Mouse (Mus musculus) T-cell, adult 2 months (primary cell): ENCODE results near the gene BC049352.
A peak's percentile ranks its signal among the peaks of the same experiment; 100 is the strongest.

ENCODE experiments used
- DNase-seq: peaks from one replicate; pipeline ENCODE4 v3.0.0; 2022; ENCODE audit warnings: low spot score

The BC049352 gene

DNA sequence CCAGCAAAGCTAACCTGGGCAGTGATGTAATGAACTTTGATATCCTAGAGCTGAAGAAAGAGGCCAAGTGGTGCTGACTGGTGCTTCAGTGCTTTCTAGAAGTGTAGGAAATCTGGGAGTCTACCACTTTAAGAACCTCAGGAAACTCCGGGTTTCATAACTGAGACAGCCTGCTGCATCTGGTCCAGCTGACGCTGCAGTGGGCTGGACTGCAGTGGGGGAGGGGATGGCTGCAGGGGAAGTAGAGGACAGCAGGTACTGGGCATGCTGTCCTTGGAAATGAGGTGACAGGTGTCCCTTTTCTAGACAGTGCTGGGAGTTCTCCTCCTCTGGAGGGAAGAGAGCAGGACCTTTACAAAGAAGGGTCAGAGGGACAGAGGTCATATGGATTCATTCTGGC is at the start of gene BC049352:
BC049352 (plus strand) TSS at position 238 of the 400 bp plus-strand sequence.
- no peak for DNase-seq

DNA sequence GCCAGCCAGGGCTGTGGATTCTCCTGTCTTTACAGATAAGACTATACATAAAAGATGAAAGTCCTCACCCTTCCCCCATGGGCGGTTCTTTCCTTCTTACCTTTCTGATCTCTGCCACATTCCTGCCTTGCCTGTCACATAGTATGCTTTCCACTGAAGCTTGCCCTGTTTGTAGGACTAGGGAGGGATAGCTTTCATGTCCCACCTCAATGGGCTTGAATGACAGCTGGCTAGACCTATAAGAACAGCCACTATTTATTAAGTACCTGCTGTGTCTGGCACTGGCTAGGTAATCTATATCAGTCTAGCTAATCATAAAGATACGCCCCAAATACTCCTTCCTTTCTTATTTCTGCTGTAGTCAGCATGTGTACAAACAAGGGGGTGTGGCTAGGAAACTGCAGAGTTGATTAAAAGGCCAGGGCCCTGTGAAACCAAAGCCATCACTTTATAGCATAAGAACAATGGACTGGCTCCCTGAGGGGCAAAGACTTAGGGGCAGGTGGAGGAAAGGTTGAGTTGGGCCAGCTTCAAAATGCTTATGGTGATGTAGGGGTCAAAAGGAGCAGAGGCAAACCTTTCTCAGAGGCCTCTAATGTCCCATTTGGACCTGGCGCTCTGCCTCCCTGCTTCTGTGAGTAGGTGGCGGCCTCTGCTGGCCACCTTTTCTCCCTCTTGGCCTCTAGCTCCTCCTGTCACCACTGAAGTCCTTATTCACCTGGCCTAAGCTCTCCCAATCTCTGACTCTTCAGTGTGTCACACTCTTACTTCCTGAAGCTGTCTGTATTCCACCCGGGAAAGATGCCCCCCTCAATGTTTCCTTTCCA is 48.1 kb upstream of the BC049352 start:
- peak; percentile 70 for DNase-seq

DNA sequence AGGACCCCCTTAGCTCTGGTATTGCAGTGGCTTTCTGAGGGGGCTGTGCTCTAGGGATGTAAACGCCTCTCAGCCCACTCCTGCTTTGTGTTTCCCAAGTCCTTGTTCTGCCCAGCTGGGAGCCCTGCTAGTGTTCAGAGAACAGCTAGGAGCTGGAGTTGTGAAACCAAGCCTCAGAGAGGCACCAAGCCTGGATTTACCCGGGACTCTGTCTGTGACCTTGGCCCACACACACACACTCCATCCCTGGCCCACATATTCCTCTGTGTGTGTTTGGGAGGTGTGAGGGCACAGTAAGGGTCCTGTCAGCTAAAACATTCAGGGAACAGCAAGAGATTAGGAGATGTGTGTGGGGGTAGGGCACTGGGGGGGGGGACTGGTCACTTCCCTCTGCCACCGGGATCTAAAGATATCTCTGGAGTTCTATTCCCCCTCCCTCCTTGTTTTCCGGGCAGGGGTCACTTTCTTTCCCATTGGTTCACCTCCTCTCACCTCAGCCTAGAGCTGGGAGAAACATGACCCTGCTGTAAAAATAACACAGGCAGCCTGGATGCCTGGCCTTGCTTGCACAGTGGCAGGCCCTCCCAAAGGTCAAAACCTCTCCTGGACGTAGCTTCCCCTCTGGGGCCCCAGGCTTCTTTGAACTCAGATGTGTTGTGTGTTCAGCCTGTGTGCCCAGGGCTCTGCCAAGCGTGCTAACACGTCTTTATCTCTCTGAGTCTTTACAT is 45.2 kb upstream of the BC049352 start:
- DNase-seq = no peak

DNA sequence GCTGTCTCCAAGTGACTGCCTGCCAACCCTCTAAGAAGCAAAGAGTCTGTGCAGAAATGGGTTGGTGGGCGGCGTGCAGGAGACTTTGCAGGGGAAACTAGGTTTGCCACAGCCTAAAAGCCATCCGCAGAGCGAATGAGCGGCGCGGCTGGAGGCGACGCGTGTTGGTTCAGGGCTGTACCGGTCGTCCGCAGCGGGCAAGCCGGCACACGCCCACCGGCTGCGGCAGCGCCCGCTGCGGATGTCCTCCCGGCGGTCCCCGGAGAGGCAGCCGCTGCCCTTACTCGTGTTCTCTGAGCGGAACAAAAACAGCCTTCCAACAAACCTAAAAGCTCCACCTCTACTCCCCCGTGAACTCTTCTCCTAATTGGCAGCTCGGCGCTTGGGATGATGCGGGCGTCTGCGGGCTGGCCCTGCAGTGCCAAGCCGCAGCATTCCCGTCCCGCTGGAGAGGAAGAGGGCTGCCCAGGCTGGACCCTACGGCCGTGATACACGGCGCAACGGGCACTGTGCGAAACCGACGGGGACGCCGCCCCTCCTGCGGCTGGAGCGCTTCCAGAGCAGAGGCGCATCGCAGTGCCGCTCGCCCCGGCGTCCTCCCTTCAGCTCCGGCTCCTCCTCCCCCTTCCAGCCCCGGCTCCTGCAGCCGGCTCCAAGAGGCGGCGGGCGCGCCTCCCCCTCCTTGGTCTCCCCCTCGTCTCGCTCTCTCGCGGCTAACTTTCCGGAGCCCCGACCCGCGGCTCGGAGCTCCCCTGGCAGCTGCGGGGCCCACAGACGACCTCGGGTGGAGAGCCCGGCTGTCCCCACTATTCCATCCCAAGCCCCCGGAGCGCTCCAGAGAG is 43.4 kb upstream of the BC049352 start, which contains the start of gene Scn4b:
Scn4b (plus strand) TSS at position 205 of the 842 bp plus-strand sequence.
- peak; percentile 51 for DNase-seq

DNA sequence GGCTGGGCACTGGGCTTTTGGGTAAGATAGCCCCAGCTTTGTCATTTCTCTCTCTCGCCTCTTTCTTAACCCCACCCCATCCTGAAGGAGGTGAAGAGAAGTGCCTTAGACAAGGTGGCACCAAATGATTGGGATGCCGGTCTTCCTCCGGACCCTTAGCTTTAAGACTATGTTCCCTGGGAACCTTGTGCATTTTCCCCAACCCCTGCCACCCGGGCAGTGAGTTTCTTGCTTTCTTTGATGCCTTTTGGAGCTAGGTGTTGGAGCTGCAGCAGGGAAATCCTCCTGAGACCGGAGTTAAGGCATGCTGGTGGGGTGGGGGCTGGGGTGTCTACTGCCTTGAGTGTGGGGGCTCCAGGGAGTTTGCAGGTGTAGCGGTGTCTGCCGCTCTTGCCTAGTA is 42.7 kb upstream of the BC049352 start:
- DNase-seq = no peak

DNA sequence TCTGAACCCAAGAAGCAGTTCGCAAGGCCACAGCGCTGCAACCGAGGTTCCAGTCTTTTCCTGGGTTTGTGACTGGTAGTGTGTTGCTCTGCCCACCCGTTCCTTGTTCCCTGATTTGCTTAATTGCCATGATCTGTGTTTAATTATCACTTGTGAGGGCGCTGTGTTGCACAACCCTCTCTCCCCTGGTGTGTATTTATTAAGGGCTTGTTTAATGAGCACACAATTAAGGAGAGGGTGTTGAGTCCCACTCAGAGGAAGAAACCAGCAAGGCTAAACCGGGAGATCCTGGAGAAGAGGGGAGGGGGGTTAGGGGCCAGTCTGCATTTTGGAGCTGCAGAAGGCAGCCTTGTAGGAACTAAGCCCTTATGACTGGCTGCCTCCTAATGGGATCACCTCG is 40.9 kb upstream of the BC049352 start:
- DNase-seq = no peak

DNA sequence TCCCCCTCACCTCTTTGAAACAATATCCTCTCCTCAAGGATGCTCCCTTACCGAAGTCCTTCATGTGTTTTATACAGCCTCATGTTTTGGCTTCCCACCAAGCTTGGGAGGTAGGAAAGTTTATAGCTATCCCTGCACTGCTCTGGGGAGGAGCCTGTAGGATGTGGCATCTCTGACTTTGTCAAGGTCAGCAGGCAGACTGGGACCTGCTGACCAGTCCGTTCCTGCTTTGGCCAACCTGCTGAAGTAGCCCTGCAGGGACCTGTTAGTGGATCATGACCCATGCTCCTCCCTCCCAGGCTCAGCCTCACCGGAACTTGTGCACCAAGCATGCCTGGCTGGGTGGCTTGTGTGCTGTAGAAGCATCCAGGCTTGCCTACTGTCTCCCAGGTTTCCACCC is 39.1 kb upstream of the BC049352 start:
- no peak for DNase-seq

DNA sequence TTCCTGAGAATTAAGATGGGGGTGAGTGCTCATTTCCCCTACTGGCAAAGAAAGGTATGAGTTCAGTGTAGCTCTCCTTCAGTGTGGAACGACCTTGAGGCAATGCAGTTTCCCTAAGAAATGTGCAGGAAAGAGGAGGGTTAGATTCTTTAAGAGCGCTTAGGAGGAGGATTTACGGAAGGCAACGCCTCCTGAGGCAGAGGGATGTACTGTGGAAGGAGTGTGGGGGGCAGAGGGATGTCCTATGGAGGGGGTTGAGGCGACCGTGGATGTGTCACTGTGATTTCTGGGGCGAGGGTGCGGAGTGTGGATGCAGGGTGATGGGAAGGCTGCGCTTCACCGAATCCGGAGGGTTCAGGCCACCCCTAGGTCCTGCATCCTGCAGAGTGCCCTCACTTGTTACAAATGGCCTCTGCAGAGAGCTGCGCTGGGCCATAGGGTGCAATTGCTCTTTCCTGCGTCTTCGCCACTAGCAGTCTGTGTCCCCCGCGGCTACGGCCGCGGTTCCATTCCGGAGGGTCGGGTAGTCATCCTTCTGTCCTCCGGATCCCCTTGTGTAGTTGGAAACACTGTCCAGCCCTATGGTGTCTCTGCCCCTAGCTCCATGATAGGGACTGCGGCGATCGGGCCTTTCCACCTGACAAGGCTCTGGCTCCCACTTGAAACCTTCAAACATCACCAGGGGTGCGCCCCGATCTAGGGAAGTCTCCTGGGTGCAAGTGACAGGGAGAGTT is 36.1 kb upstream of the BC049352 start:
- DNase-seq = no peak

DNA sequence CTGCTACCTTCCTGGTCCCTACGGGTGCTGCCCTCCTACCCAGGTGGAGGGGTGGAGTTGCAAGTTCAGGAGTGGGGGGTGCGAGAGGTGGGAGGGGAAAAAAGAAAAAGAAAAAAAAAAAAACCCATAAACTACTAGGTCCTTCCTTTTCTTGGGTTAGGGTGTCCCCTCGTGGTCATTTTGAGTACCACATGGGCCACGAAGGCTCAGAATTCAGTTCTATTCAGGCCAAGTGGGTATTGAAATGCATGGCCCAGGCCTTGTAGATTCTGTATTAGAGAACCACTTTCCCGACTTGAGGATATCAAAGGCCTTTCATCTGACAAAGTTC is 35.6 kb upstream of the BC049352 start:
- DNase-seq = peak; percentile 70

DNA sequence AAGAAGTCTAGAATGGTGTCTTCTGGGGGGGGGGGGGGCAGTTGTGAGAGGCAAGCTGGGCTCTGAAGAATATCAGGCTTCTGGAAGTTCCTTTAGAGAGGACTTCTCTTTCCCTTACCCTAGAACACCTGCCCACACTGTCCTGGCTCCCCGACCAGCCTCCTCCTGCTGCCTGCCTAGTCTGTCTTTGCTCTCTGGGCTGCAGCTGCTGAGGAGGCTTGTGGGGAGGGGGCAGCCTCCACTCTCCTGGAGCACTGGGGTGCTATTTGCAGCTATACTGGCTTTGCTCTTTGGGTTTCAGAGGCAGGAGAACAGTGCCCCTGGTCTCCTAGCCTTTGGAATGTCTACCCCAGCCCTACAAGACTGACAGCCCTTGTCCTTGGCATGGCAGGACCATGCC is 30.9 kb upstream of the BC049352 start:
- DNase-seq = no peak

DNA sequence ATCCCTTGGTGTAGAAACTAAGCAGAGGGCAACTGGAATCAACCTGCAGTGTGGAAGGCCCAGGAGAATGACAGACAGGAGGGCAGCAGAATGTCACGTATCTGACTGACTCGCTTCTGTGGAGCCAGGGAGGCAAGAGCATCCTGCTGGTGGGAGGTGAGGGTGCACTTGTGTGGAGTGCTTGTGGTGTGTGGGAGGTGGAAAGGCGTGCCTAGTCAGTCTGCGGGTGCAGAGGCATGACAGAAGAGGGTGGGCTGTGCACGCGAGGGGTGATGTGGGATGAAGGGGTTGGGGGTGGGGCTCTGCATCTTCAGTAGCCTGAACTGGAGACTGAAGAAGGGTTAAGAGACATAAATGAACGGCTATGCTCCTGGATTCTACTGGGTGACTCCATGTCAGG is 28.4 kb upstream of the BC049352 start:
- peak; percentile 35 for DNase-seq

DNA sequence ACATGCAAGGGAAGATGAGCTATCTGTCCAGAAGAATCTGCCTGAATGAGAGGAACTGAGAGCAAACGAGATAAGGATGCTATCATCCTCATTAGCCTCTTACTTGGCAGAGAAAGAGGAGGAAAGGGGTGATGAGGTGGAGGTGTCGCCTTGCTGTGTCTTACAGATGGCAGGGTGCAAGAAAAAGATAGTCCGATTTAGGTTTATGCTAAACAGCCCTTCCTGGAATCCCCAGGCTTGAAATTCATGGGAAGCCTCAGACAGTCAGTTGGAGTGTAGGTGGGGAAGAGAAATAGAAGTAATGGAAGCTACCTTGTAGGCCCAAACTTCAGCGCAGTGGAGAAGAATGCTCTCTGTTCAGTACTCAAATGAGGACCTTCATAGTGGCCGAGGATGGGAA is 13.9 kb upstream of the BC049352 start:
- DNase-seq = no peak

DNA sequence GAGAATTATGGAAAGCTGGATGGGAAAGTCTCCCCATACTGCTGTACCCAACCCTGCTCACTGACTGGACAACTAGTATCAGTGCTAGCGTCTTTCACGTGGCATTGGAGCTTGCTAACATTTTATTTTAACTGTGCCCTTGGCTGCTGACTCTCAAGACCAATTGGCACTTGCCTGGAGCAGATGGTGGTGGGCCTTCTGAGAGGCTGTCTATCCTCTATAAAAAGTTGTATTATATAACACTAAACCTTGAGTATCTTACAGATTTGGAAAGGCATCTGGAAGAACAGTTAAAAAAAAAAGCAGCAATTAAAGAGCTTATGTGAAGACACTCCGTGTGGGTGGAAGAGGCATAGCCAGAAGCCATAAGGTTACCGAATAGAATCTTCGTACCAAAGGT is 11.7 kb upstream of the BC049352 start:
- no peak for DNase-seq

DNA sequence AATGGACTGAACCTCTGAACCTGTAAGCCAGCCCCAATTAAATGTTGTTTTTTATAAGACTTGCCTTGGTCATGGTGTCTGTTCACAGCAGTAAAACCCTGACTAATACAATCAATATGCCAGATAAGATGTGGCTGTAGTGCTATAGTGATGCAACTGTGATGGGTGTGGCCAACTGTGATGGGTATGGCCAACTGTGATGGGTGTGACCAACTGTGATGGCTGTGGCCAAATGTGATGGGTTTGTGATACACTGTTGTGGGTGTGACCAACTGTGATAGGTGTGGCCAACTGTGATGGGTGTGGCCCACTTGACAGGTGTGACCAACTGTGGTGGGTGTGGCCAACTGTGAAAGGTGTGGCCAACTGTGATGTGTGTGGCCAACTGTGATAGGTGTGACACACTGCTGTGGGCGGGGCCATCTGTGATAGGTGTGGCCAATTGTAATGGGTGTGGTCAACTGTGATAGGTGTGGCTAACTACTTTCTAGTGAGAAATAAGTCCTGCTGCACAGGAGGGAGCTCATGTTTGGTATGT is 10.7 kb upstream of the BC049352 start:
- no peak for DNase-seq

DNA sequence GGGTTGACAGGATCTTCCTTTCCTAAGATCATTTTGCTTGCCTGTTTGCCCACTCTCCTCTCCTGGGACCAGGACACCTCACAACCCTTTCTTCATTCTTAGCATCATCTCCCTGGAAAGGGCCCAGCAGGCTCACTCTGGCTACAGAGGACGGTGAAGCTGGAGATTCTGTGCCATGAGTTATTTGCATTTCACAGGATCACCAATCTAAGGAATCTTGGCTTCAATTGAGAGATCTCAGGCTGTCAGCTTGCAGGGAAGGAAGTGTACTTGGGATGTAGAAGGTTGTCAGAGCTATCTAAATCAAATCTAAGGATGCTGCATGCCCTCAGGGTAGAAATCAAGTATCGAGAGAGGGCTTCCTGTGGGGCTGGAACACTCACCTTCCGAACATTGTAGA is 8.3 kb upstream of the BC049352 start:
- no peak for DNase-seq

DNA sequence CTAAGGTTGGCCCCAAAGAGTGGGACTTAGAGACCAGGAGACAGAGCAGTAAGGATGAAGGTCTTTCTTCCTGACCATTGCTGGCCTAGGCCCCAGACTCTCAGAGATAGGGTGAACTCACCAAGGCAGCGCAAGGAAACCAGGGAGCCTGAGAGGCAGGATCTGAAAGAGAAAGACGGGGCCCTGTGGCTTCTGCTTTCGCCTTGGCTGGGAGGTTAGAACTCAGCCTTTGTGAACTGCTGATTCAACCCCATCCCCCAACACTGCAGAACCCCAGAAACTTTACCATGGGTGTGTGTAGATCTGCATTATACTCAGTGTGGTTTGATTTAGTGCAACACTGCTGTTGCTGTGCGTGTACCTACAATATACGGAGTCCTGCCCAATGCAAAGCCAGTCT is 2.5 kb upstream of the BC049352 start:
- no peak for DNase-seq

DNA sequence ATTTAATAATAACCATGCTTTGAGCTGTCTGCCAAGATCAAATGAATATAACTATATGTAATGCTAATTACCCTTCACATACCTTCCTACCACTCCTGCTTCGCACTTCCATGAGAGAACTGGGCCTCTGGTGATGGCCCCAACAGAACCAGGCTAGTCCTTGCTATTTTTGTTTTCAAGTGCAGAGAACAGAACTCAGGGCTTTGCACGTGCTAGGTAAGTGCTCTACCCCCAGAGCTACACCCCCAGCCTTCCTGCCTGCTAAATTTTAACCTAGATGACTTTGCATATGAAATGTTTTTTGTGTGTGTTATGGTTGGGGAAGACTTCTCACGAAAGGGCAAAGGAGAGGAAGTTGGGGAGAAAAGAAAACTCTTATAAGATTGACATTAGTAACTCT is 714 bp downstream of the BC049352 start:
- no peak for DNase-seq

DNA sequence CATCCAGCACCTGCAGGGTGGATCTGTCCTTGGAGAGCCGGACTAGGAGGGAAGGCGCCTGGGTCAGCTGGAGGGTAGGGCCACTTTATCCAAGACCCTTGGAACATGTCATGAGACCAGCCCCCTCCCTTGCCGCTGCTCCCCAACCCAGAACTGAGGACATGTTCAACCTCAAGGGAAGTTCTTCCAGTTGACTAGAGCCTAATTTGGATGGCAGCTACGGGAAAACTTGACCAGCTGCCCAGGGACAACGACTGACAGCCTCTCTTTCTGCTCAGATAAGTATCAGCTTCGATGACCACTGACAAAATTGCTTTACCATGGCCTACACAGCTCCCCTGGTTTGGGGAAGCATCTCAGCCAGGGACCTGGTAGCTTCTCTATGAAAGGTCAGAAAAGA is 1.5 kb downstream of the BC049352 start:
- no peak for DNase-seq

DNA sequence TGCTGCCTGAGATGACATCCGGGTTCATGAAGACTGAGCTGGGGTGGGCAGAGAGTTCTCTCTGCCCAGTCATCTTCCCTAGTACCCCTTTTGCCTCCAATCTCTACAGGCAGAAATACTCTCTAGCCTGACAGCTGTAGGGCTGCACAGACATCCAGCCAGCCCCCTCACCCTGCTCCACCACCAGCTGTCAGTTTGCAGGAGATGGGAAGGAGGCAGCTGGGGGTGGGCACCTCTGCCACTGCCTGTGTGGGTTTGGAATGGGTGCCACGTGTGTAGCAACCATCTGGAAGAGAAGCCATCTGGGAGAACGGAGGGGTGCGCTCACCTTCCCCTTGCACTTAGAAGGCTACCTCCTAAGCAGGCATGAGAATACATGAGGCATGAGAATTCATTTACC is 3.4 kb downstream of the BC049352 start:
- no peak for DNase-seq

DNA sequence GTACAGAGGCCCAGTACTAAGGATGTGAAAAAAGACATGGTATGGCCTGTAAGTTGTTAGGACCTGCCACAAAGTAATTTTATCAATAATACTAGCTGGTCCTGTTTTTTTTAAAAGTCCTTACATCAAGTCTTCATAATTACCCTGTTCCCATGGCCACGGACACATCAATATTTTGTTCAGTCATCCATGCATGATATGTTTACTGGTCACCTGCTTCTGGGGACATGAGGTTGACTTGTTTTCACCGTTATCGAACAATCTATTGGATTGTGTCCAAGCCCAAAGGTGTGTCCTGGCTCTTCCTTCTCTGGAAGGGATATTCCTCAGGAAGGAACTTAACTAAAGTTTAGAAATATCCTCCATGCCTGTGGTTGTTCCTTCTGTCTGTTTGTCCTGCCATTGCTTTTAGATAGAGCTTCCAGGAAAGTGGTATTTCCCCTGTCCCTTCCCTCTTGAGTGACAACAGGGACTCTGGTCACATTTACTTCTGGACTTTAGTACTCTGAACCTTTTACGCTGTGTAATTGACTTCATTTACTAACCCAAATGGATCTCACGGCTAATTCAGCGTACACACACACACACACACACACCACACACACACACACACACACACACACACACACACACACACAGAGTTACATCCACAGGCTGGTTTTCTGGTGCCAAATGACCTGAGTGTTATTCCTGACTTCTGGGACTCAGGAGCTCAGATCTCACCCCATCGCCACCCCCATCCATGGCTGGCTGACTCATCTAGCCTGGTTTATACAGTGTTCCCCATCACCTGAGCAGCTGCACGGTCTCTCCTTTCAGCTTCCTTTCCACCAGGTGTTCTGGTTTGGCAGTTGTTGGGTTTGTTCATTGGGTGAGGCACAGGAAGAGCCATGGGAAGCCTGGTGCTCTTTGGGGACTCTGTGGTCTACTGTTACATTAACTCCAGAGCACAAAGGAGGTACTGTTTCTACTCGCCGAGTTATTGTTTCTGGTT is 7.1 kb downstream of the BC049352 start:
- DNase-seq = no peak
